Mouse (Mus musculus): ENCODE results near the gene Dhx35.

The Dhx35 gene

DNA sequence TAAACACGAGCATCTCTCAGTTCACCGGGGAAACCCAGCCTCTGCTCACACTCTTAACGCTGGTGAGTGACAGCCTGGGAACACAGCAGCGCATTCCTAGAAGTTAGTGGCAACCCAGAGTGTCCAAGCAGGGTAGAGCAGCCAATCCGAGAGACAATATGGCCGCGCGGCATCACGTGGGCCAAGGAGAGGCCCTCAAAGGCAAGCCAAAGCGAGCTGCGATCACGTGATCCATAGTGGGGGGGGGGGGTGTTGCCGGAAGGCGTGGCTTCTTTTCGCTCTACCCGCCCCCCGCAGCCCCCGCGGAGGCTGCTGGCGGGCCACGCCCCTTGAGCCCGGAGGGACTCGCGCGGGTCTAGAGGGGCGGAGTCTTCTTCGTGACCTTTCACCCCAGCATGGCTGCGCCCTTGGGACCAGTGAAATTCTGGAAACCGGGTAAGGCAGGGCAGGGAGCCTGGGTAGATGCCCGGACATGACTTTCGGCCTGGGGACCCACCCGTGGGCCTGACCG lies at the start of gene Dhx35:
Dhx35 (plus strand) TSS at position 314 of the 511 bp plus-strand sequence.
- peak; percentile 76 to 84 for DNase-seq (ENCODE audit: low spot score in 2 of 2)

DNA sequence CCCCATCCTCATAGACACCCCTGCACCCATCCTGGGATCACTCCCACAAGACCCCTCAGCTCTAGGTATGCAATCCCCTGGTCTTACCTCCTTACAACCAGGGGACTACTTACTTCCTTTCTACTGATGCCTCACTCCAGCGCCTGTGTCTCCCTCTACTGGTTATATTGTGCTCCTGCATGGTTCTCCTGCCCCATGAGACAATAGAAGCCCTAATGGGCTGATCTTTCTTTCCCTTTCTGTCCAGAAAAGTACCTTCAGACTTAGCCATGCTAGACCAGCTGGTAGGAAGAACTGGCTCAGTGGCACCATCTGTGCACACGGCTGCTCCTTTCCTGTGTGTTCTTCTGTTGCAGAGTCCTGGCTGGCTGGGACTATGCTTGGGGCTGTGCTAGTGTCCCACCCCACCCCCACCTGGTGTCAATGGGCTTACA lies 49.5 kb upstream of the Dhx35 start:
- DNase-seq (ENCODE audit: low spot score in 2 of 2), result no peak

DNA sequence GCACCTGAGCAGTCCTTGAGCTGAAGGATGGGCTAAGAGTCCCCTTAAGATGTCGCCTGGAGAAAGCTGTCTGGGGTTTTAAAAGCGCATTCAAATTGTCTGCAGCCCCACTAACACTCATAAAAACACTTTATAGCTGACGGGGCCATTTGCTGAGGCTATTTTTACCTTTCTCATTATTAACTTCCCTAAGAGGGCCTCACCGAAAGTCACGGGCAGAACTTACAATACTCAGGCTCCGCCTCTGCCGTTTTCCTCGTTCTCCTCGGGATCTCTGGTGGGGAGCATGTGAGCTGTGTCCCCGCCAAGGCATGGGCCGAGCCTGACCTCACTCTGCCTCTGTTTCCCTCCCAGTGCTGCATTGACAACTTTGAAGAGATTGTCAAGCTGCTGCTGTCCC lies 48.4 kb upstream of the Dhx35 start:
- DNase-seq (ENCODE audit: low spot score in 2 of 2), result no peak

DNA sequence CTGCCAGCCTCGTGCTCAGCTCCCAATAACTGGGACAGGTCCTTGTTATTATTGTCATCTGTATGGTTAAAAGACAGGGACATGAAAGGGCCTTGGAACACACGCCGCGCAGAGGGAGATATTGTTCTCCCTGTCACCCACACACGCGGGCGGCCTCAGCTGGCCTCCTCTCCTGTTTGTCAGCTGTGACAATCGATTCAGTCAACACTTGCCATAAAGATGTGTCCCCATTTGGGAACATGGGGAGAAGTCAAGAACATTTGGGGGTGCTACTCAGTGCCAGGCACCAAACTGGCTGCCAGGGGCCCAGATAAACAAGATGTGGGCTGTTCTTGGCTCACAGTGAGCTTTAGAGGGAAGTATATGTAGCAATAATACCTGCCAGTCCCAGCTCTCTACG lies 45.2 kb upstream of the Dhx35 start:
- DNase-seq (ENCODE audit: low spot score in 2 of 2), result no peak

DNA sequence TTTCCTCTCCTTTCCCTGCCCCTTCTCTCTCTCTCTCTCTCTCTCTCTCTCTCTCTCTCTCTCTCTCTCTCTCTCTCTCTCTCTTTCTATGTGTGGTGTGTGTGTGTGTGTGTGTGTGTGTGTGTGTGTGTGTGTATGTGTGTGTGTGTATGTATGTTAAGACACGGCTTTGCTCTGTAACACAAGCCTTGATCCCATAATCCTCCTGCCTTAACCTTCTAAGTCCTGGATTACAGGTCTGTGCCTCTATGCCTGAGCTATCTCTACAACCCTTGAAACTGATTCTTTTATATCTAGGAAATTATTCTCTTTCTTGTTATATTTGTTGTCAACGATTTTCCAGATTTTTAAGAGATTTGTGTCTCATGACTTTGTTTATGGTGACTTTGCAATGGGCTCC lies 34.4 kb upstream of the Dhx35 start:
- no peak for DNase-seq (ENCODE audit: low spot score in 2 of 2)

DNA sequence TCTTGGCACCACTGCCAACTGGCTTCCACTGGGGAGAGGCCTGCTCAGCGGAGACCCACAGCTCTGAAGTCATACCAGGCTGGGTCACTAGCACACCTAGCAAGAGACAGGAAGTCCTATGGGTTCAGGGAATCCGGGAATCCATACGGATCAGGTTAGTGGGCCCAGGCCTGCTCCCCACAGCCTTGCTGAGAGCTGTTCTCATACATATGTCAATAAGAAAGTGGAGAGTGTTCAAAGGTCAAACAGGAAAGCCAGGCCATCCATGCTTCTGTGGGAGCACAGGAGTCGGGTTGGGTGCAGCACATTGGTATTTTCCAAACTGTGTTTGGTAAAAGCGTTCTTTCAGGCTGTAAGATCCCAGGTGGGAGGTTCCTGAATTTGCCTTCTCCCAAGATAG lies 32.3 kb upstream of the Dhx35 start:
- no peak for DNase-seq (ENCODE audit: low spot score in 2 of 2)

DNA sequence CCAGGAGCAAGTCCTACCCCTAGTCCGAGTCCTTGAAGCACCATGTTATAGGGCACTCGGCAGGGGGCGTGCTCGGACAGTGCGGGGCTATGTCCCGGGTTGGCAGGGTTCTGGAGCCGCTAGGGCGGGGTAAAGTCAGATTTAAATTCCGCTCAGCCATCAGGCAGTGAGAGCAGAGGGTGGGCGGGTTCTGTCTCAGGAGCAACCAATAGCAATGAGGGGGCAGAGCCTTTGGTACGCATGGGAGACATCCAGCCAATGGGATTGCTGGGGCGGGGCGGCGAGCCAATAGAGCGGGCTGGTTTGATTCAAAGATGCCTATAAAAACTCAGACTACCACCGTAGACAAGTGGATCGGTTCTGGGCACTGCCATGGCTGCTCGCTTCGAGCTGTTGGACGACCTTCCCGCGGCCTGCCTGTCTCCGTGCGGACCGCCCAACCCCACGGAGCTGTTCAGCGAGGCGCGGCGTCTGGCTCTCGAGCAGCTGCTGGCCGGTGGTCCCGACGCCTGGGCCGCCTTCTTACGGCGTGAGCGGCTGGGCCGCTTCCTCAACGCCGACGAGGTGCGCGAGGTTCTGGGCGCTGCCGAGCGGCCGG lies 26.8 kb upstream of the Dhx35 start, which contains the start of gene Fam83d:
Fam83d (plus strand) TSS at position 352 of the 598 bp plus-strand sequence.
- DNase-seq (ENCODE audit: low spot score in 2 of 2), result peak; percentile 92

DNA sequence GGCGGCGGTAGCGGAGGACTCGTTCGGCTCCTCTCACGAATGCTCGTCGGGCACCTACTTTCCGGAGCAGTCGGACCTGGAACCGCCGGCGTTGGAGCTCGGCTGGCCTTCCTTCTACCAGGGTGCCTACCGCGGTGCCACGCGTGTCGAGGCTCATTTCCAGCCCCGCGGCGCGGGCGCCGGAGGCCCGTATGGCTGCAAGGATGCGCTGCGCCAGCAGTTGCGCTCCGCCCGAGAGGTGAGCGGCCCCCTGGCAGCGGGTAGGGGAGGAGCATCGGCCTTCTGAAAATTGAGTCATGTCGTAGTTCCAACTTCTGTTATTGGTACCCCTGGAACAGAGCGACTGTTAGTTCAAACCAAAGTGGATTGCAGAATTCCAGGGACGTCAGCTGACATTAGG lies 26.3 kb upstream of the Dhx35 start:
- DNase-seq (ENCODE audit: low spot score in 2 of 2), result peak in 1 of 2 experiments; percentile 47

DNA sequence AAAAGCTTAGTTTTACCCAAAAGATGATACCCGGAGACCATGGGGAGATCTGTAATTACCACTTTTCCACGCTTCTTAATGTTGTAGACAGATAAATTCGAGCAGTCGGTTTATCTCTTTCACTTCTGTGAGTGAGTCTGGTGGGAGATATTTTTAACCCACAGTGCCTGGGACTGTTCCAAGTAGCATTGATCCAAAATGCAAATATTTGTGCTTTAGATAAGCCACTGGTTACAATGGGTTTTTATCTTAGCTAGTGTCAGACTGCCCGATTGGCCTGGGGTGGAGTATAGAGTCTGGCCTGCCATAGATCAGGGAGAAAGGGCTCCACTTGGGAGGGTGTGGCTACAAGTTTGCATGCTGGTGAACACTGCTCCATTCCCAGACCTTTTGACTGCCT lies 25.8 kb upstream of the Dhx35 start:
- DNase-seq (ENCODE audit: low spot score in 2 of 2), result no peak

DNA sequence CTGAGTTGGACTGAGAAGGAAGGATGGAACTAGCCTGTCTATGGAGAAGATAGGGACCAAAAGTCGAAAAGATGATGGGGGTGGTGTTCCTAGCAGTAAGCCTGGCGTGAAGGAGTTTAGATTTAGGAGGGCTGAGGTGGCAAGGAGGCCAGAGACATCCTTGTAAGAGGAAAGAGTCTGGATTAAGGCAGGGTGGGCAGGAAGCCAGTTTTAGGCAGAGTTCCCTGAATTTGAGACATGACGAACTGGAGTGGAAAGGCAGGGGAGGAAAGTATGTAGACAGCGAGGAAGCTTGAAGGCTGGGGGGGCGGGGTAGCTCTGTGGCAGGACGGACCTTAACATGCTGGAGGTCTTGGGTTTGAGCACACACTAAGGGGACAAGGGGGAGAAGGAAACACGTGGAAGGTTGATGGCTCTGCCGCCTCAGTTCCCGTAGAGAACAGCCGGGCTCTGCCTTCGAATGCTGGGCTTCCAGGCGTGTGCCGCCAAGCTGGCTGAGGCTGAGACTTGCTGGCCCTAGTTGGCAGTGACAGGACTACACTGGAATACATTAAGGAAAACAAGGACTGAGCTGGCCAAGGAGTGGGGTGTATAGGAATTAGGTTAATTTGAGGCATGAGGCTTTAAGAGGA lies 24.4 kb upstream of the Dhx35 start:
- no peak for DNase-seq (ENCODE audit: low spot score in 2 of 2)

DNA sequence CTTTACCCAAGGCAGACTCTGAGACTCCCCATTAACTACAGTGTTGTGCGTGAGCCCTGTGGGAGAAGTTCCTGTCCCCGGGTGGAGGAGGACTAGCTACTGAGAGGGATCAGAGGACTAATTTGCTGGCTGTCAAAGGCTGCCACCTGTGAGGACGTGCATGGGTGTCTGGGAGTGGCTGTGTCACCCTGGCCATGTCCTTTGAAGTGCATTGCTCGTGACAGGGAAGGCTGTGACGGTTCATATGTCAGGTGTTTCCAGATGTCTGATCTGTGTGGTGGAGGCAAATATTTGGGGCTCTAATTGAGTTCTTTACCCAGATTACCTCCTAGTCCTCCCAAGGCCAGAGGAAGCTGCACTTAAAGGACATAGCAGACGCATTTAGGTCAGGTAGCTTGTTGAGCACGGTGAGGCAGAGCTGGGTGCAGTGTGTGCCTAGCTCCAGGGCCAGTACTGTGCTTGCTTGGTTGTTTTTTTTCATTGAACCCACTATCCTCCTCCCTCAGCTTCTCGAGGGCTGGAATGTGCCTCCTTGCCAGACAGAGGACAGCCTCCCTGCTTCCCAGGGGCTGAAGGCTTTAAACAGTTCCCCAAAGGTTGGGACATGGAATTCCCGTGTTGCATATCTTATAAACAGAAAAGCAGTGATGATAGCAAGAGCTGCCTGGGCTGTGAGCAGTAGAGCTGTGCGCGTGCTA lies 23.4 kb upstream of the Dhx35 start:
- DNase-seq (ENCODE audit: low spot score in 2 of 2), result no peak

DNA sequence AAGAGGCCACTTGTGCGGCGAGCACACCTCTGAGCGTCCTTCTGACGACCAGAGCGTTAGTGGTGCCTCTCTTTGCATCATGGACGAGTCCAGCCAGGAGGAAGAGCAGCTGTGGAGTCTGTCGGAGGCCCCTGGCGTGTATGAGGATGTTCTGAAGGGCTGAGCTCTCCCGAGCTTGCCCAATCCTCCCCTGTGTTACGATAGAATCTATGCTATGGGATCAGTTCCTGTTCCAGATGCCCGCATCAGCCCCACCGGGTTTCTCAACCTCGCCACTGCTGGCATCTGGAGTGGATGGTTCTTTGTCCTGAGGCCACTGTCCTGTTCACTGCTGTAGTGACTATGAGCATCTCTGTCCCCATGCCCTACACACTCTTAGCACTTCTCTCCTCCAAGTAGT lies 21.8 kb upstream of the Dhx35 start:
- no peak for DNase-seq (ENCODE audit: low spot score in 2 of 2)

DNA sequence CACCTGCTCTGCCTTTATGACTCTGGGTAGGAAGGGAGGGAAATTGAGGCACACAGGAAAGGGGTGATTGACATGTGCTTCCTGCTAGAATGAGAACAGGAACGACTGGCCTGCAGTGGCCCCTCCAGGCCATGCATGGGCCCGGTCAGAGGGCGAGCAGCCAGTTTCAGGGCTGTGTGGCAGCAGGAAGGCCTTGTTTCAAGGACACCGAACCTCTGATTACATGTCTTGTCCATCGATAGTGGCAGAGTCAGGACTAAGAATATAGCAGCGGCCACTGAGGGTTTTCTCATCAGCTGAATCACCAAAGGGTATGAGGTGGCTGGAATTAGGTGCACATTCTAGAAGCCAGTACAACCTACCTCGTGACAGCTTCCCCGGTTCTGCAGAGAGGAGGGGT lies 19.7 kb upstream of the Dhx35 start:
- DNase-seq (ENCODE audit: low spot score in 2 of 2), result no peak

DNA sequence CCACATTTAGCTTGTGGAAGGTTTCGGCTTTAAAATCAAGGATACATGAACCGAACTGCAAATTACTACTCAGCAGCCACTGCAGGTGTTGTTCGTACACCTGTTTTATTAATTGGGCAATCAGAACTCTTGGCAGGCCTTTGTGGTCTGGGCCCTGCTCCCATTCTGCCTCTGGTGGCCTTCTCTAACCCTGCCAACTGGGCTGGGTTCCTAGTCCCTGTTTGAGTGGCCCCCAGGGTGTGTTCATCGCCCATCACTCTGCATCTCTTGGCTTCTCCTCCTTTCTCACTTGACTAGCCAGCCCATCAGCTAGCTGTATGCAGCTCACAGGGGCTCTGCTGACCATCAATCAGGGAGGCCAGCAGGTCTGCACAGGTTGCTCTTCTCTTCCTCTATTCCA lies 17.9 kb upstream of the Dhx35 start:
- DNase-seq (ENCODE audit: low spot score in 2 of 2), result no peak

DNA sequence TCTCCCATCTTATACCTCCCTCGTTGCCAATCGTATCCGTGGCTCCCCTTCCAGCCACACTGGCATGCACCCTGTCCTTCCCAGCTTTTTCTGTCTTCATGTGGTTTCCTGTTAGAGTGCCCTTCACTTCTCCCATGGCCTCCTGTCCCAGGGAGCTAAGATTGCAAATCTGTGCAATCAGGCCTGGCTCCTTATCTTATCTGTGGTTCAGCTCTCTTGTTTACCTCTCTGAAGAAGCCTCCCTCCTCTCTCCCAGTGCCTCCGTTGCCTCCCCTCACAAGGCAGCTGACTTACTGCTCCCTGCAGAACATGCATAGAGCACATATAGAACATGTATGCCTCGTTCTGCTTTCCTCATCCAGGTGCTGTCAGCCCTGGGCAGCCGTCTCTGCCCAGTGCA lies 17.1 kb upstream of the Dhx35 start:
- no peak for DNase-seq (ENCODE audit: low spot score in 2 of 2)

DNA sequence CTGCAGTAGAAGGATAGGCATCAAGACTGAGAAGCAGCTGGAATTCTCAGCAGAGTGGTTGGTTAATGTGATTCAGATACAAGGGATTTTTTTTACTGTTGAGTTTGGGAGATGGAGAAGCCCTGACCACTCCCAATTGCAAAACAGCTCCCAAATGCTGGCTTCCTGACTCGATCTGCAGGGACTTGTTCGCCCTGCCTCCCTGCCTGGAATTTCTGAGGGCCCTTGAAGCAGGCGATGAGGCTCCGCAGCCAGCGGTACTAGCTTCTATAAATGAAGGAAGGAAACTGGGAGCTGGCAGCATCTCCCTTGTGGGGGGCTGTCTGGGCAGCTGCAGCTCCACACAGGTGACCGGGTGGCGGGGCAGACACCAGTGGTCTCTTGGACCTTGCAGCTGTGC lies 16.3 kb upstream of the Dhx35 start:
- DNase-seq (ENCODE audit: low spot score in 2 of 2), result no peak

DNA sequence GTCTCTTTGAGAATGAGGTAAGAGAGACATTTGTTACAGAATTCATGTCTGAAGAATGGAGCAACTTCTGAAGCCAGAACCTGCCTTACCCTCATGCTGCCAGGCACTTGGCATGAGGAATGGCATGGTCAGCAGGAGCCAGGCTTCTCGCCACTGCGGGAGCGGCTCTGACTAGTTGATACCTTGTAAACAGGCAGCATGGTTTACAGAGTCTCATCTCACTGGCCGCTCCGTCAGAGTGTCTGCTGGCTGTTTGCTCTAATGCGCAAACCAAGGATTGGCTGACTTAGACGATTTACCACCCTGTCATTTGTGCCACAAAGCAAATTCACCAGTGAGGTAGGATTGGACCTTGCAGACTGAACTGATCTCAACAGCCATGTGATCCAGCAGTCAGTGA lies 13.5 kb upstream of the Dhx35 start:
- no peak for DNase-seq (ENCODE audit: low spot score in 2 of 2)

DNA sequence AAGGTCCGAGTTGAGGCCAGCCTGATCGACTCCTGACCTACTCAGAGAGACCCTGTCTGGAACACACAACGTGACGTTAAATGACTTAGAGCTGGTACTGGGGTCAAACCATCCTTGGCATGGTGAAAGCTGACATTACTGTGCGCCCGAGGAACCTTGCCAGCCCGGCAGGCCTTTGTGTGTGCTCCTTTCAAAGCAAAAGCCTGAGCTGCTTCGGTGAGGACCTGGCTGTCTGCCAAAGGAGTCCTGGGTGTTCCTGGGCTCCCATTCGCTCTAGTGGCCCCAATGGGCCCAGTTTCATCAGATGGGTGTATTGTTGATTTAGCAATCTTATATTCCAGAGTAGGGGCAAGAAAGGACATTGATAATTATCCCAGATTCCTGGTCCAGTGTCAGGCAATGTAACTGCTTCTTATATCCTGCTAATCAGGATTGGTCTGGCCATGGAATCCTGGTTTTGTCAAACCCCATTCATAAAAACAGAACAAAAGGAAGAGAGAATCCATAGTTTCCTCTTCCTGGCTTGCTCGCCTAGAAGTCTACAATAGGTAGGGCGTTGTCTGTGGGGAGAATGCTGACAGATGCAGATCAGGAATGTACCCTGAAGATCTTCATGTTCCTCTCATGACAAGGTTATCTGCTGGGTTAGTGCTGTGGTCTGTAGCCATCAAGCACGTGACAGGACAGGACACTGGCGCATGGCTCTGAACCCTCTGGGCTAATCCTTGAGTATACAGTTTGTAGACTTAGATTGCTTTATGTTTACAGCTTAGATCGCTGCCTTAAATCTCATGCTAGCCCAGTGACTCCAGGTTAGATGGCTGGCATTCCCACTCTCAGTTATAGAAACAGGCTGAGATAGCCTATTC lies 7.4 kb upstream of the Dhx35 start:
- no peak for DNase-seq (ENCODE audit: low spot score in 2 of 2)

DNA sequence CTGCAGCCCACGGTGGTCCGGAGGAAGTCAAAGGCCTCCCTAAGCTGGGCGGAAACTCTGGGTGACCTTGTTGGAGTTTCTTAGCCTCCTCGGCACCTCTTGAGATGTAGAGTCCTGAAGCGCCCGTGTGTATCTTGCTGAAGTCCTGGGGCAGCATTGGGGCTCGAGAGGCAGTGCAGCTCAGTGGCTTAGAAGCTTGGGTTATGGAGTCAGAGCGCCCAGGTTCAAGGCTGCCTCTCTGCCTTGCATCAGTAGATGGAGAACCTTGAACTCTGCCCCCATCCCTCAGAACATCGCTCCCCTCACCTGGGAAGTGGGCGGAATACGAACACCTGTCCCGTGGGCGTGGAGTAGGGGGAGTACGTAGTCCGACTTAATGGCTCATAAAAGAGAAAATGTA lies 436 bp downstream of the Dhx35 start:
- no peak for DNase-seq (ENCODE audit: low spot score in 2 of 2)

DNA sequence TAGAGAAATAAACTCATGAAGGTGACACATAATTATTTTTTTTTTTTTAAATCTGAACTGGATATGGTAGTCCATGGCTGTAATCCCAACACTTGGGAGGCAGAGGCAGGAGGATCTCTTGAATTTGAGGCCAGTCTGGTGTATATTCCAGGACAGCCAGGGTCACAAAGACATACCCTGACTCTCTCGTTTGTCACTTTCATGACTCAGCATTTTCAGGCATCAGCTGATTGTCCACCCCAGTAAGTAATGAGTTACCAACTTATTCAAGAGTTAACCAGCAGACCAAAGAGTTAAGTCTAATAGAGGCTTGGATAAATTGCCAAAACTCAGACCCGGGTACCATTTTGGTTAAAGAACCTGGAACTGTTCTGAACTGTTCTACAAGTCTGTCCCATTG lies 1.3 kb downstream of the Dhx35 start:
- DNase-seq (ENCODE audit: low spot score in 2 of 2), result no peak

DNA sequence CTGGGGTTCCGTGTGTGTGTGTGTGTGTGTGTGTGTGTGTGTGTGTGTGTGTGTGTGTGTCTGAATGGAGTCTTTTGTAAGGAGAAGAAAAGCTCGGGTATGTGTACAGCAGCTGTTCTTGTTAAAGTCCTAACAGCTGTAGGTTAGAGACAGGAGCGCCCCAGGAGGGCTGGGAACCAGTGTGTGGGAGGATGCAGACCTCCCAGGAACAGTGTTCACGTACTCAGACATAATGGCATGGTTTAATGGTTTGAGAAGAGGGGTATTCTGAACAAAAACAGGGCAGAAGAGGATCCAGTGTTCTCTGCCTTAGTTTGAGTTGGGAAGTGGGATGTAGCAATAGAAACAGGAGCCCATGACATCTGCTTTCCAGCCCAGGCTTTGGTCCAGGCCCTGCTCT lies 4.7 kb downstream of the Dhx35 start:
- no peak for DNase-seq (ENCODE audit: low spot score in 2 of 2)

DNA sequence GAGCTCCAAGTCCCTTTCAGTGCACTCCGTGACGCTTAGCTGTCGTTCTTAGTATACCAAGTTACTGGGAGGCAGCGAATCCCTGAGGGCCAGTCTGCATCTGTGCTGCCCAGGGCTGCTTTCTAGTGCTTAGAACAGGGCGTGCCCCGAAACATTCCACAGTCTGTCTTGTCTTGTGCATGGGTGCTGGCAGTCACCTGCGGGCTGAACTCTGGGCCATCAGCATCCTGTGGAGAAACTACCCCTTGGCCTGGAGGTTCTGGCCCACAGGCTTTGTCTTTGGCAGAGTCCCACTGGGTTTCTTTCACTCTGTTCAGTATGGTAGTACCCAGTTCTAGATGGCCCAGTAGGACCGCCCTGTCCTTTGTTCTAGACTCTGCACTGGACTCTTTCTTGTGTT lies 6.2 kb downstream of the Dhx35 start:
- no peak for DNase-seq (ENCODE audit: low spot score in 2 of 2)
